Mouse (Mus musculus) retina, postnatal 7 days (tissue): Measurements from ENCODE around the gene Vmn1r69.

ENCODE experiments used
- DNase-seq: peaks from one replicate; pipeline ENCODE4 v3.0.0-alpha.2; 2012; ENCODE audit warnings: low read depth, low spot score

Gene Vmn1r69

GRCm38 (mm10) chr7:10613559-10613958, at the start of gene Vmn1r69:
Gene Vmn1r69 (minus strand): TSS chr7:10613659.
- no peak for DNase-seq

- no peak for DNase-seq
Measured at GRCm38 (mm10) chr7:10631232-10631631, 17.8 kb upstream of the Vmn1r69 start, which contains the start of gene Vmn1r70. Gene Vmn1r70 (plus strand): TSS chr7:10631532.

- DNase-seq: no peak
Measured at GRCm38 (mm10) chr7:10558385-10558784, 55.1 kb downstream of the Vmn1r69 start, which contains the start of gene Vmn1r68. Gene Vmn1r68 (minus strand): TSS chr7:10558485.
